Mouse (Mus musculus) CH12.LX (cell line): ENCODE measurements around the gene Psmd9.

ENCODE experiments used
- CHD1 ChIP-seq: IDR thresholded peaks from 2 replicates; pipeline ENCODE4 v1.6.1; 2012; ENCODE audit warnings: low read depth, low read length, improper control_type of control experiment, inconsistent platforms
- ELF1 ChIP-seq: IDR thresholded peaks from 2 replicates; pipeline ENCODE4 v1.6.1; 2014; ENCODE audit warnings: low read depth, mild to moderate bottlenecking, inconsistent platforms, low read length, improper control_type of control experiment
- EP300 ChIP-seq: IDR thresholded peaks from 2 replicates; pipeline ENCODE4 v1.6.1; 2011; ENCODE audit warnings: low read length, improper control_type of control experiment
- TCF12 ChIP-seq: IDR thresholded peaks from 2 replicates; pipeline ENCODE4 v1.6.1; 2014; ENCODE audit warnings: low read depth, mild to moderate bottlenecking, inconsistent platforms, low read length, improper control_type of control experiment

- TF ChIP-seq CHD1 (no peak), TCF12 (no peak), ELF1 (no peak), EP300 (no peak)
These were observed 101.7 kb downstream of the Psmd9 start for GRCm38 (mm10) chr5:123270917-123271316.
